Mouse (Mus musculus) bone marrow, adult 2 months (tissue): ENCODE data around the gene Prkcg. TPM values are rescaled to one million over a fixed set of nuclear protein-coding genes. Genes with fewer than 3 reads are reported as not detected.

ENCODE experiments used
- H3K27ac ChIP-seq: fragments of 200-500 bp; 2 replicates; pipeline ENCODE4 v1.5.1; 2012; ENCODE audit warnings: low read depth, mild to moderate bottlenecking, control low read depth, inconsistent platforms, low read length; ENCODE audit not compliant: control insufficient read depth, poor library complexity, insufficient read depth
- H3K4me1 ChIP-seq: fragments of 200-500 bp; 2 replicates; pipeline ENCODE4 v1.6.1; 2011; ENCODE audit warnings: low read length; ENCODE audit not compliant: control insufficient read depth, insufficient read depth
- H3K4me3 ChIP-seq: fragments of 200-500 bp; replicated peaks from 2 replicates; pipeline ENCODE3; 2011; ENCODE audit warnings: mild to moderate bottlenecking, low read depth, low read length, control low read depth; ENCODE audit not compliant: control insufficient read depth
- CTCF ChIP-seq: fragments of 200-500 bp; IDR thresholded peaks from 2 replicates; pipeline ENCODE4 v1.5.1; 2011; ENCODE audit warnings: low read length, control low read depth; ENCODE audit not compliant: control insufficient read depth, insufficient read depth
- POLR2A ChIP-seq: fragments of 200-500 bp; IDR thresholded peaks from 2 replicates; pipeline ENCODE4 v1.6.1; 2011; ENCODE audit warnings: low read depth, mild to moderate bottlenecking, control low read depth, low read length, borderline replicate concordance; ENCODE audit not compliant: control insufficient read depth
- WGBS: fragments of 180-500 bp; shearing (Covaris S2); methylation state at CpG from one replicate; pipeline ENCODE4 v1.1.7; 2018; 5-methylcytosine and 5-hydroxymethylcytosine counted together
- polyA plus RNA-seq: library from polyadenylated mRNA; stranded (reverse); fragments of >200 nt; gene quantifications from 2 replicates; pipeline ENCODE4 v1.2.4, GENCODE M21; 2011; ENCODE audit warnings: low replicate concordance; ENCODE audit not compliant: missing spikeins, insufficient read depth, insufficient read length

The Prkcg gene
- polyA plus RNA-seq, 1 experiment = 3.2 TPM

DNA sequence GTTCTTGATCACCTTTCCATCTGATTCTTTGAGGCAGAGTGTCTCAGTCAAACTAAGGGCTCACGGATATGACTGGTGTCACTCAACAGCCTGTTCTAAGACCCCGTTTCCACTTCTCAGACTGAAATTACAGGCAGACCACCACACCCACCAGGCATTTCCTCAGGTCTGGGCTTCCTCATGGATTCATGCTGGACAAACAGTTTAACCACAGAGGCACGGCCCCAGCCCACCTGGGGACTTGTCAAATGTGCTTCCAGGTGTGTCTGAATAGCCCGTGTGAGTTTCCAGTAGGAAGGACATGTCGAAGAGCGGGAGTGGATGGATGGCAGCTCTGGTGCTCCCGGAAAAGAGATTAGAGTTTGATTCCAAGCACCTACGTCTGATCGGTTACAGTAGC lies 60.8 kb downstream of the Prkcg start:
- Histone ChIP-seq H3K4me1 (no peaks in the 10 kb centered on the region), H3K27ac (no peak overlapping the region), H3K4me3 (no peak overlapping the region)
- TF ChIP-seq CTCF = no peak
- TF ChIP-seq POLR2A = no peak
- WGBS = 80% methylated on average over 9 of the region's 9 CpGs

GRCm38 (mm10) chr7:3351536-3351935 lies 62.6 kb downstream of the Prkcg start:
- TF ChIP-seq POLR2A = no peak
- TF ChIP-seq CTCF = no peak
- 95% methylated on average over 1 of the region's 1 CpGs for WGBS
- Histone ChIP-seq H3K27ac (no peak overlapping the region), H3K4me3 (no peak overlapping the region), H3K4me1 (no peaks in the 10 kb centered on the region)

DNA sequence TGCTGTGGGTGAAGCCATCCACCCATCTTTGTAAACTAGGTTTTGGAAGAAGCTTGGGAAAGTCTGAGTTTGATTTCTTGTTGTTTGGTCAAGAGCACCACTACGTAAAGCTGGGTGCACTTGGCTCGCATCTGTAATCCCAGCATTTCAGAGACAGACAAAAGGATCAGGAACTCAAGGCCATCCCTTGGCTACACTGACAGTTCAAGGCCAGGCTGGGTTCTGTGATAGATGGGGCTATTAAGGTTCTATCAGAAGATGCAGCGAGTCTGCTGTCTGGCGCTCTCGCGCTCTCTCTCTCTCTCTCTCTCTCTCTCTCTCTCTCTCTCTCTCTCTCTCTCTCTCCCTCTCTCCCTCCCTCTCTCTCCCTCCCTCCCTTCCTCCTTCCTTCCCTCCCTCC lies 65.9 kb downstream of the Prkcg start:
- H3K27ac ChIP-seq = no peak overlapping the region
- H3K4me3 ChIP-seq = no peak overlapping the region
- TF ChIP-seq POLR2A = no peak
- no peak for TF ChIP-seq CTCF
- H3K4me1 ChIP-seq = no peaks in the 10 kb centered on the region
- WGBS = 80% methylated on average over 6 of the region's 6 CpGs

- Histone ChIP-seq H3K27ac (no peak overlapping the region), H3K4me1 (no peaks in the 10 kb centered on the region), H3K4me3 (no peak overlapping the region)
- WGBS = 81% methylated on average over 1 of the region's 1 CpGs
- TF ChIP-seq POLR2A = no peak
Observed at GRCm38 (mm10) chr7:3360678-3361077, 71.7 kb downstream of the Prkcg start.

- no peak overlapping the region for H3K4me3 ChIP-seq
- no peak overlapping the region for H3K27ac ChIP-seq
- WGBS = 19% methylated on average over 11 of the region's 11 CpGs
- no peak for TF ChIP-seq POLR2A
- no peak for TF ChIP-seq CTCF
- no peaks in the 10 kb centered on the region for H3K4me1 ChIP-seq
Observed at GRCm38 (mm10) chr7:3365547-3366279, 76.7 kb downstream of the Prkcg start.

- Histone ChIP-seq H3K4me3 (no peak overlapping the region), H3K4me1 (no peaks in the 10 kb centered on the region), H3K27ac (no peak overlapping the region)
- 6% methylated on average over 42 of the region's 42 CpGs for WGBS
- TF ChIP-seq CTCF (no peak), POLR2A (no peak)
Observed at GRCm38 (mm10) chr7:3366705-3367516, 77.9 kb downstream of the Prkcg start.

DNA sequence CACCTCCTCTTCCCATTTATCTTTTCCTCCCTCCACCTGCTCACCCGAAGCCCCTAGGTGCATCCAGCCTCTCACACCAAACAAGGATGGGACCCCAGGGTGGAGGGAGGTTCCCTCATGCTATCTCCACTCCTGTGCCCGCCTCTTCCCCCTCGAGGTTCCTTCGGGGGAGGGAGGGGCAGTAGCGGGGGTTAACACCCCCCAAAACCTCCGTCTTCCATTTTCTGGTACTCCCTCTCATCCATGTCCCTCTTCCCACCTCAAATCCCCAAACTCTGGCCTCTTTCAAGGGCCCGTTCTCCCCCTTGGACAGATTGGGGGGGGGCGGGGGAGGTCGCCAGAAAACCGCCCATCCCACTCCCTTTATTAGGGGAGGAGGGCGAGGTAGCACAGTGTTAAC lies 78.6 kb downstream of the Prkcg start:
- WGBS = 9% methylated on average over 11 of the region's 11 CpGs
- Histone ChIP-seq H3K27ac (no peak overlapping the region), H3K4me3 (no peak overlapping the region), H3K4me1 (no peaks in the 10 kb centered on the region)
- TF ChIP-seq CTCF (no peak), POLR2A (no peak)

- Histone ChIP-seq H3K27ac (no peak overlapping the region), H3K4me1 (no peaks in the 10 kb centered on the region), H3K4me3 (no peak overlapping the region)
- WGBS = 56% methylated on average over 12 of the region's 12 CpGs
- TF ChIP-seq CTCF (no peak), POLR2A (no peak)
Observed at GRCm38 (mm10) chr7:3368311-3368710, 79.3 kb downstream of the Prkcg start.

- no peak overlapping the region for H3K27ac ChIP-seq
- TF ChIP-seq POLR2A (no peak), CTCF (no peak)
- no peaks in the 10 kb centered on the region for H3K4me1 ChIP-seq
- no peak overlapping the region for H3K4me3 ChIP-seq
- WGBS = 32% methylated on average over 6 of the region's 6 CpGs
Observed at GRCm38 (mm10) chr7:3369189-3369588, 80.2 kb downstream of the Prkcg start.
